Mouse (Mus musculus) heart, adult 9 months (tissue): ENCODE data around the gene Shpk.
A peak's percentile ranks its signal among the peaks of the same experiment; 100 is the strongest.

ENCODE experiments used
- DNase-seq, 2 experiments: peaks; one replicate each; pipeline ENCODE4 v3.0.0; 2022; ENCODE audit warnings: low spot score in 2 of 2

The Shpk gene

GRCm38 (mm10) chr11:73199230-73199712 is at the start of gene Shpk:
Gene Shpk (plus strand): TSS chr11:73199460.
- peak; percentile 96 for DNase-seq

GRCm38 (mm10) chr11:73155071-73155470 is 44.2 kb upstream of the Shpk start:
- no peak for DNase-seq

GRCm38 (mm10) chr11:73159957-73160810 is 39.1 kb upstream of the Shpk start, which contains the start of gene P2rx5:
Gene P2rx5 (plus strand): TSS chr11:73160421.
- DNase-seq, result no peak

DNA sequence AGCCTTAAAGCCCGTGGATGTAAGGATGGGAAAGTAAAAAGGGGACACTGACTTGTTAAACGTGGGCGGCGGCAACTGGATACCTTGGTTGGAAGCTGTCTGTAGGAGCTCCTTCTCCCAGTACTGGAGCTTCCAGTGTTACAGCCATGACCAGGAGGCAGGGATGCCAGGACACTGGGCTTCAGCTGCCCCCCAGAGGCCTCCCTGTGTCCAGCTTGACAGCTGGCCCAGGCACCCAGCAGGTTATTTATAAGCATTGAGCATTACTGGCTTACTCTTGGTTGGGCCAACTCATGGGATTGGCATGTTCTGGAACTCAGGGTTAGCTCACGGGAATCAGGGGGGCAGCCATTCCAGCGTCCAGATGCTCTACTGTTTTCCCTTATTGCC is 38.5 kb upstream of the Shpk start:
- DNase-seq, result peak; percentile 75 to 78

- no peak for DNase-seq
Measured at GRCm38 (mm10) chr11:73161616-73162015, 37.6 kb upstream of the Shpk start.

GRCm38 (mm10) chr11:73162284-73162683 is 37.0 kb upstream of the Shpk start:
- DNase-seq, result no peak

DNA sequence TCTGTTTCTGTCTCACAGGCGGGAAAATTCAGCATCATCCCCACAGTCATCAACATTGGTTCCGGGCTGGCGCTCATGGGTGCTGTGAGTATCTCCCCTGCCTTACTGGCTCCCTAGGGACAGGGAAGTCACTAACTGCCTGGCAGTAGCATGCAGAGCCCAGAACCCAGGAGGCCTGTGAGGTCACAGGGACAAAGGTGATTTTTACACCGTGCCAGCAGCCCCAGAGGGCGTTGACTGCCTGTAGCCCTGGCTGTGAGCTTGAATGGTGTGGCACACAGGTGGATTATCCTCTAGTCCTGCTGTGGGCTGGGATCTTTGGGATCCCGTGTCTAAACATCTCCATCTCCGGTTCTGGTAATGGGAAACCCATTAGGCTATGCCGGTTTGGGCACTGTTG is 31.2 kb upstream of the Shpk start:
- DNase-seq, result no peak

GRCm38 (mm10) chr11:73168576-73168975 is 30.7 kb upstream of the Shpk start:
- no peak for DNase-seq

- no peak for DNase-seq
Measured at GRCm38 (mm10) chr11:73169231-73169630, 30.0 kb upstream of the Shpk start.

DNA sequence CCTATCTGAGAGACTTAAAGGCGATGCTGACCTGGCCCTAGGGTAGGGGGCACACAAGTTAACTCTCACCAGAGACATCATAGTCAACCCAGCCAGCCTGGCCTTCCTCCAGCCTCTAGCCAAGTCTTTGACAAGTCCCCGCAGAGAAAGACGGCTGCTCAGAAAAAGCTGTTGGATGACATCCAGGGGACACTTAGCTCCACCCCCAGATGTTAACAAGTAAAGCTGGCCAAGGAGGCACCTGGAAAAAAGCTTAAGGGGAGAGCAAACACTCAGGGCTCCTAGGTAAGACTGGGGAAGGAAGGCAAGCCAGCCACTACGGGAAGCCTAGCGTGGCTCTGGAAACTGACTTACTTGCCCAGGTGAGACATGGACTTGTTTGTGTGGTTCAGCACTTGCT is 27.1 kb upstream of the Shpk start:
- peak; percentile 79 to 80 for DNase-seq

DNA sequence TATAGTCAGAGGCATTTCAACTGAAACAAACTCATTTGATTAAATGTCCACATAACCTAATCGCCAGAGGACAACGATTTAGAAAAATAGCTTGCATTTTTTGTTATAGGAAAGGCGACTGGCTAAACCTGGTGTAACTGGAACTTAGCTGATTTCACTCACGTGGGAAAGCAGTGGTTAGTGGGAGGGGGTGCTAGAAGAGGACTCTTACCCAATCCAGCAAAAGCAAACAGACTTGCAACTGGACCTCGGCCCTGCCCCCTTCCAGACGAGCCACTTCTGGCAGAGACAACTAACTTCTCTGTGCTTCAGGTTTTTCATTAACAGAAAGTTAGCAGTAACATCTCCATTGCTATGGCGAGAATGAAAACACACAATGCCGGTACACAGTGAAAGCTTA is 23.6 kb upstream of the Shpk start:
- DNase-seq, result no peak

DNA sequence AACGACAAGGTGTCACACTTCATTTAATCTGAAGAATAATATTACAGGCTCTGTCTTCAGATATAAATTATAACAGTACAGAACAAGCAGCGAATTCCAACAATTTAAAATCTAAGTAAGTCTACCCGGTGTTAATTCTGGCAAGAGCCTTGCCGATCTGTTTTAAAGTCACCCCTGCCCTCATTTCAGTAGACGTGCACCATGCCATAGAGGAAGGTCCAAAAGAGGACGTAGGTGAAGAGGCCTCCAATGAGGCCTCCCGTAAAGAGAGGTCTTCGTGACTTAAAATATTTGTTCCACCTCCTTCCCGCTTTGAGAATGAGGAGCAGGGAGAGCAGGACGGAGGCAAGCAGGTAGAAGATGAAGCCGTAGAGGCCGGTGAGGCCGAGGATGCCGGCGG is 23.1 kb upstream of the Shpk start:
- no peak for DNase-seq

GRCm38 (mm10) chr11:73176608-73177508 is 22.4 kb upstream of the Shpk start, which contains the start of the genes Emc6 and Tax1bp3:
Gene Emc6 (minus strand): TSS chr11:73177037.
Gene Tax1bp3 (plus strand): TSS chr11:73177083.
- DNase-seq, result peak; percentile 97

DNA sequence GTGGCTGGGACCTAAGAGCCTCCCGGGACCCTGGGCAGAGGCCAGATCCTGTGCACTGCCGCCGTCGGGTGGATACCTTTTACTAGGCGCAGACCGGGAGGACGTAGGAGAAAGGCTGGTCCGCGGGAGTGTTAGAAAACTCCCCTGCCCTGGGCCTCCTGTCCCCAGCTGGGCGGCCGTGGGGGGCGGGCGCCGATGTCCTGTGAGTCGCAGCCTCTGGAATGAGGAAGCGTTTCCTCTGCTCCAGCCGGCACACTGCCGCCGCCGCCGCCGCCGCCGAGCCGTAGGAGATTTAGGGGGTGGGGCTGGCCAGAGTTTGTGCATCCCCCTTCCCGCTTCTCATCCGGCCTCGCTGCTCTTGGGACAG is 21.8 kb upstream of the Shpk start:
- peak; percentile 83 to 85 for DNase-seq

DNA sequence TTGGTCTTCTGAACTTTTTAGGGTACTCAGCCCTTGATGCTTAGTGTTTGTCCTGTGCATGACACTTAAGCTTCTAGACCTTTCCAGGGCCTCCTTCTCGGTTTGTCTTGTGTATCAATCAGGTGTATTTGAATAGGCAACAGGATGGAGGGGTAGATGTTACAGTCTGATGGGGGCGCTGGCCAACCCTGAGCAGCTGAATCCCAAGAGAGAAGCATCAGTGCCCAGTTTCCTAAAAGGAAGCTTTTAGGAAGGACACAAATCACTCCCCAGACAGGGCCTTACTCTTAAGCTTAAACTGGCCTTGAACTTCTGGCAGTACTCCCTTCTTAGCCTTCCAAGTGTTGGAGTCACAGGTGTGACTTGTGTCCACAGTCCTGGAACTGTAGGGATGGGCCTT is 21.4 kb upstream of the Shpk start:
- no peak for DNase-seq

DNA sequence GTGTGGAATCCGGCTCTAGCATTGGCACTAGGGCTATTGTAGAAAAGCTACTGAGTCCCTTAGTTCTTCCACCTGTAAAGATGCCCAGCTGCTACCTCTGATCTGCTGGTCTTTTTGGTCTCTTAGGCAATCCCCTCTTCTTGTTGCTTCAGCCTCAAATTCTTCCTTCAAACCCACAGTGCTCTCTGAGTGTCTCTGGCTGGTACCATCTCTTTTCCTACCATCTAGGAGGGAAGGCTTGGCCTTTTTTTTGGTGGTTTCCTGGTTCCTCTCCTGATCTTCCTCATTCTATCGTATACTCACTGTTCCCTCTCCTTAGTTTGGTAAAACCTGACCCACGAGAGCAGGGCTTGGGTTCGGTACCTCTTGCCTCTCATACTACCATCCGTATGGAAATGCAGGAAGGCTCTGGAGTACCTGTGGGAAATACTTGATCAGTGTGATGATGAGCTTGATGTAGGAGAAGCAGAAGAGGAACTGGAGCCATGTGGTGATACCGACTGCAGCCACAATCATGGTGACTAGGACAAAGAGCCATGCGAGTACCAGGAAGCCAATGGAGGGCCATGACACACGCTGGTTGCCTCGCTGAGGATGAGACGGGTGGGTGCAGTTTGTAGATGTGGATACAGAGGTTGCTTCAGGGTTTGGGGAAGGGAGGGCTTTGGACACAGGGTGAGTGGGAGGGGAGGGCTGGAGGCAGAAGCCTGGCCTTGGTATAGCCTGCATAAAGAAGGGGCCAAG is 13.2 kb upstream of the Shpk start:
- DNase-seq, result no peak

- DNase-seq, result no peak
Measured at GRCm38 (mm10) chr11:73187231-73187630, 12.0 kb upstream of the Shpk start.

DNA sequence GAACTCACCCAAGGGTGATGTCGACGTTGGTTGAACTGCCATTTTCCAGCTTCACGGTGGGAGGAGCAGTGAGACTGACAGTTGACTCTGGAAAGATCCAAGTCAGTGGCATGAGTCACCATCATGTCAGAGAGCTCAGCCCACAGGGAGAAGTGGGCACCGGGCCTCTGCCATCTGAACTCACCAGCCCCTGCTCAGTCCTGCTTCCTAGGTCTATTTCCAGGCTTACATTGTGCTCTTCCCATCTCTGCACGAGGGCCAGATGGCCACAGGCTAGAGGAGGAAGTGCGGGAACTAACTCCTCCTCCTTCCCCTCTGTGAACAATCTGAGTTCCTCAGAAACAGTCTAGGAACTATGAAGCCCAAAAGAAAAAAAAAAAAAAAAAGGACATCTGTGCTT is 6.2 kb upstream of the Shpk start:
- peak in 1 of 2 experiments; percentile 48 for DNase-seq

DNA sequence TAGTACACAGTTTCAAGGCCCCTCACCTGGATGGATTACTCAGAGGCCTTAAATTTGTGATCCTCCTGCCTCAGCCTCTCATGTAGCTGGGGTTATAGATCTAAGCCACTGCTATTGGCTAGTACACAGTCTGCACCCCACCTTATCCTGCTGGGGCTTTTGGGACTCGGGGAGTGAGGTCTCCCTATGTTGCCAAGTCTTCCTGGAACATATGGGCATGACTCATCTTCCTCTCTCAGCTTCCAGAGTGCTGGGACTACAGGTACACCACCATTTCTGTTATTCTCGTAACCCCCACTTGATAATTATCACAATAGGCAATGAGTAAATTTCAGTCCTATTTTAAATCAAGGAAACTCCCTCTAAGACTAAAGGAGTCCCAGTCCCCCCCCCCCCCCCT is 4.8 kb upstream of the Shpk start:
- no peak for DNase-seq

DNA sequence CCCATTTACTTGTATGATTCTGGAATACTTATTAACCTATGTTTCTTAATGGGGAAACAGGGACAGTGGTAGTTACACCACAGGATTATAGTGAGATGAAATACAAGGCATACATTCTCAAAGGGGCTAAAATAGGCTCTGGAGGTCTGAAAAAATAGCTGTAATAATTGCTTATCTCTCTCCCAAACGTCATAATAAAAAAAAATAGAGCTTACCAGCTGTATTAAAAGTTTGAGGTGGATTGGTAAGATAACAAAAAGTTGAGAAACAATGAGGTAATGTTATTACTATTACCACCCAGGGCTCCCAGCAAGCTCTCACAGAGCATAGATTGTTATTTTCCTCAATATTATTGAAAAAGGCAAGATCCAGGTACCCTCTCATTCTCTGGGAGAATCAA is 1.1 kb upstream of the Shpk start:
- no peak for DNase-seq

- DNase-seq, result peak; percentile 90 to 96
Measured at GRCm38 (mm10) chr11:73198603-73199229, 544 bp upstream of the Shpk start, which contains the start of gene Ctns. Gene Ctns (minus strand): TSS chr11:73199042.
